Mouse (Mus musculus) limb, embryonic 14.5 days (tissue): ENCODE results near the gene Slc41a1. TPM values are rescaled to one million over a fixed set of nuclear protein-coding genes. Genes with fewer than 3 reads are reported as not detected.
"Not testable (repeated sequence)": the region's sequence is repeated elsewhere in the genome, so short reads cannot be mapped to it uniquely, and the experiment has no call there.

Source experiments
- ATAC-seq: fragments of 200-750 bp; cut with Nextera tagmentation; 2 replicates; pipeline ENCODE4 v1.8.0; 2017; ENCODE audit warnings: low read depth, moderate number of reproducible peaks, moderate TSS enrichment; ENCODE audit not compliant: low FRiP score
- DNase-seq: peaks from one replicate; pipeline ENCODE4 v3.0.0-alpha.2; 2015; ENCODE audit warnings: low spot score
- H3K27ac ChIP-seq: fragments of 300-500 bp; sonication (generic); replicated peaks from 2 replicates; pipeline ENCODE4 v1.5.1; 2014; ENCODE audit warnings: low read depth, mild to moderate bottlenecking, low read length, moderate library complexity, mixed read lengths
- H3K27me3 ChIP-seq: fragments of 300-500 bp; sonication (generic); 2 replicates; pipeline ENCODE4 v1.6.1; 2014; ENCODE audit warnings: low read length, mixed read lengths; ENCODE audit not compliant: control insufficient read depth, insufficient read depth
- H3K36me3 ChIP-seq: fragments of 300-500 bp; sonication (generic); 2 replicates; pipeline ENCODE4 v1.6.1; 2014; ENCODE audit warnings: mild to moderate bottlenecking, low read length, moderate library complexity, mixed read lengths; ENCODE audit not compliant: control insufficient read depth, insufficient read depth
- H3K4me1 ChIP-seq: fragments of 300-500 bp; sonication (generic); 2 replicates; pipeline ENCODE4 v1.6.1; 2014; ENCODE audit warnings: antibody characterized with exemption, low read length, mixed read lengths; ENCODE audit not compliant: control insufficient read depth, insufficient read depth
- H3K4me2 ChIP-seq: fragments of 300-500 bp; sonication (generic); replicated peaks from 2 replicates; pipeline ENCODE4 v1.6.1; 2014; ENCODE audit warnings: low read depth, mild to moderate bottlenecking, low read length, moderate library complexity; ENCODE audit not compliant: severe bottlenecking
- H3K4me3 ChIP-seq: fragments of 300-500 bp; sonication (generic); replicated peaks from 2 replicates; pipeline ENCODE4 v1.5.1; 2014; ENCODE audit warnings: low read length
- H3K9ac ChIP-seq: fragments of 300-500 bp; sonication (generic); 2 replicates; pipeline ENCODE4 v1.6.1; 2014; ENCODE audit warnings: mild to moderate bottlenecking, low read depth, low read length, moderate library complexity; ENCODE audit not compliant: severe bottlenecking
- H3K9me3 ChIP-seq: fragments of 300-500 bp; sonication (generic); 2 replicates; pipeline ENCODE4 v1.6.1; 2016; ENCODE audit warnings: low read length; ENCODE audit not compliant: control insufficient read depth
- POLR2A ChIP-seq: fragments of 200-500 bp; IDR thresholded peaks from 2 replicates; pipeline ENCODE4 v1.8.0; 2012; ENCODE audit warnings: inconsistent platforms, mild to moderate bottlenecking, moderate library complexity, borderline replicate concordance; ENCODE audit not compliant: insufficient read depth, insufficient read length; ENCODE audit errors: extremely low read depth
- WGBS: fragments of 180-500 bp; shearing (Covaris S2); extraction: QIAGEN DNeasy Blood & Tissue Kit; methylation state at CpG from one replicate; pipeline ENCODE4 v1.1.7; 2014; 5-methylcytosine and 5-hydroxymethylcytosine counted together
- polyA plus RNA-seq, 2 experiments: library from polyadenylated mRNA; depleted of rRNA in 1 of 2; stranded (reverse) in 1 of 2; unstranded in 1 of 2; fragments of >200 nt; fragmentation: Nextera tagmentation in 1 of 2; extraction: Ambion mirVana in 1 of 2; gene quantifications; 2 replicates each; pipeline versions ENCODE4 v1.2.1 to v1.2.3; 2012 to 2014

Slc41a1 gene
- polyA plus RNA-seq, 2 experiments = 13.3 to 27.0 TPM

GRCm38 (mm10) chr1:131812006-131812405 is 15.3 kb upstream of the Slc41a1 start:
- H3K9ac ChIP-seq = no peak overlapping the region
- no peaks in the 10 kb centered on the region for H3K4me1 ChIP-seq
- WGBS = 69% methylated on average over 9 of the region's 9 CpGs
- TF ChIP-seq POLR2A = no peak
- no peaks in the 10 kb centered on the region for H3K36me3 ChIP-seq
- no peaks in the 10 kb centered on the region for H3K27me3 ChIP-seq
- no peak overlapping the region for H3K27ac ChIP-seq
- ATAC-seq (no peak), DNase-seq (no peak)
- H3K9me3 ChIP-seq = no peaks in the 10 kb centered on the region
- no peak overlapping the region for H3K4me3 ChIP-seq
- no peak overlapping the region for H3K4me2 ChIP-seq

GRCm38 (mm10) chr1:131812631-131813295 is 14.5 kb upstream of the Slc41a1 start:
- Histone ChIP-seq H3K4me1 (no peaks in the 10 kb centered on the region), H3K27me3 (no peaks in the 10 kb centered on the region), H3K27ac (no peak overlapping the region), H3K9ac (no peak overlapping the region), H3K4me3 (no peak overlapping the region), H3K36me3 (no peaks in the 10 kb centered on the region), H3K9me3 (no peaks in the 10 kb centered on the region), H3K4me2 (no peak overlapping the region)
- no peak for TF ChIP-seq POLR2A
- WGBS = 88% methylated on average over 9 of the region's 9 CpGs
- no peak for ATAC-seq
- DNase-seq = no peak

- Histone ChIP-seq H3K9ac (no peak overlapping the region), H3K36me3 (no peaks in the 10 kb centered on the region), H3K4me3 (no peak overlapping the region), H3K4me1 (no peaks in the 10 kb centered on the region), H3K27me3 (no peaks in the 10 kb centered on the region), H3K9me3 (no peaks in the 10 kb centered on the region), H3K4me2 (no peak overlapping the region), H3K27ac (no peak overlapping the region)
- ATAC-seq (no peak), DNase-seq (no peak)
- TF ChIP-seq POLR2A = no peak
- 93% methylated on average over 4 of the region's 4 CpGs for WGBS
Observed at GRCm38 (mm10) chr1:131813731-131814130, 13.6 kb upstream of the Slc41a1 start.

GRCm38 (mm10) chr1:131814191-131814590 is 13.1 kb upstream of the Slc41a1 start:
- no peak overlapping the region for H3K4me3 ChIP-seq
- no peak overlapping the region for H3K4me2 ChIP-seq
- TF ChIP-seq POLR2A = no peak
- H3K27me3 ChIP-seq = no peaks in the 10 kb centered on the region
- no peak overlapping the region for H3K9ac ChIP-seq
- H3K36me3 ChIP-seq = no peaks in the 10 kb centered on the region
- no peaks in the 10 kb centered on the region for H3K4me1 ChIP-seq
- no peak for ATAC-seq
- H3K9me3 ChIP-seq = no peaks in the 10 kb centered on the region
- H3K27ac ChIP-seq = no peak overlapping the region
- WGBS = 89% methylated on average over 3 of the region's 3 CpGs
- no peak for DNase-seq

- Histone ChIP-seq H3K4me3 (no peak overlapping the region), H3K9ac (no peak overlapping the region), H3K36me3 (no peaks in the 10 kb centered on the region), H3K4me1 (no peaks in the 10 kb centered on the region), H3K27ac (no peak overlapping the region), H3K4me2 (no peak overlapping the region), H3K9me3 (no peaks in the 10 kb centered on the region), H3K27me3 (no peaks in the 10 kb centered on the region)
- no peak for TF ChIP-seq POLR2A
- DNase-seq = no peak
- ATAC-seq = no peak
- 85% methylated on average over 6 of the region's 6 CpGs for WGBS
Observed at GRCm38 (mm10) chr1:131816886-131817285, 10.4 kb upstream of the Slc41a1 start.

- H3K4me1 ChIP-seq, DNase-seq, H3K36me3 ChIP-seq, H3K4me2 ChIP-seq, H3K27me3 ChIP-seq, ATAC-seq, H3K9ac ChIP-seq, H3K9me3 ChIP-seq, H3K4me3 ChIP-seq, H3K27ac ChIP-seq: not testable (repeated sequence)
- WGBS = 57% methylated on average over 8 of the region's 9 CpGs
Observed at GRCm38 (mm10) chr1:131820353-131820752, 6.9 kb upstream of the Slc41a1 start.
